Mouse (Mus musculus) heart, adult 9 months (tissue): ENCODE results near the gene Rapgef5.

Experiments
- DNase-seq, 2 experiments: peaks; one replicate each; pipeline ENCODE4 v3.0.0; 2022; ENCODE audit warnings: low spot score in 2 of 2

Rapgef5 gene

DNA sequence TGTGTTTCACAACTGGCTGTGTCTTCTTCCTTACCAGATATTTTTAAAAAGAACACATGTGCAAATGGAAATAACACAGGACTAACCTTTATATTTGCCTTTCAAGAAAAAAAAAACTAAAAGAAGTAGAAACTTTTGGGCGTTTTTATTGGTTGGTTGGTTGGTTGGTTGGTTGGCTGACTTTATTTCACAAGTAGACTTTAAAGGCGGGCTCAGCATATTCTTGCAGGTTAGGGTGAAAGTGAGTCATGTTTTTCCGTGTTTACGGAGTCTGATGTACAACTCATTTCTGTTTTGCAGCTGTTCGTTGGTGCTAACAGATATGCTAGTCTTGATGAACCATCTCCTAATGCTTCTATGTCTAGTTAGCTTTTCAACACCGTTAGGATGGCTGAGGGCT is 196.2 kb downstream of the Rapgef5 start:
- DNase-seq: no peak

DNA sequence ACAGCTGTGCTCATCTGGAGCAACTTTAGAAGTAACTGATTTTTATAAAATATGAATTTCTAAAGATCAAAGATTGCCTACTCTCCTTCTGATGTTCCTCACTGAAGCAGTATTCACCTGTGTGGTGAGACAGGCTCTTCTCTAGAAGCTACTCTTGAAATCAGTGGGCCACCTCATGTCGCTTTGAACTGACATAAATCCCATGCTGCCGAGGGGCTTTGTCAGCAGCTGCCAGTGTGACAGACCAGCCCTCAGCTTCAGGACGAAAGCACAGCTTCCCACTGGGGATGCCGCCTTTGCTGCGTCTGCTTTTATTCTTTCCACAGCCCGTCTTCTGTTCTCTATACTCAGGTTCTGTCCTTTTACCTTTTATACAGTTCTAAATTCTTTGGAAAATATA is 197.3 kb downstream of the Rapgef5 start:
- no peak for DNase-seq

DNA sequence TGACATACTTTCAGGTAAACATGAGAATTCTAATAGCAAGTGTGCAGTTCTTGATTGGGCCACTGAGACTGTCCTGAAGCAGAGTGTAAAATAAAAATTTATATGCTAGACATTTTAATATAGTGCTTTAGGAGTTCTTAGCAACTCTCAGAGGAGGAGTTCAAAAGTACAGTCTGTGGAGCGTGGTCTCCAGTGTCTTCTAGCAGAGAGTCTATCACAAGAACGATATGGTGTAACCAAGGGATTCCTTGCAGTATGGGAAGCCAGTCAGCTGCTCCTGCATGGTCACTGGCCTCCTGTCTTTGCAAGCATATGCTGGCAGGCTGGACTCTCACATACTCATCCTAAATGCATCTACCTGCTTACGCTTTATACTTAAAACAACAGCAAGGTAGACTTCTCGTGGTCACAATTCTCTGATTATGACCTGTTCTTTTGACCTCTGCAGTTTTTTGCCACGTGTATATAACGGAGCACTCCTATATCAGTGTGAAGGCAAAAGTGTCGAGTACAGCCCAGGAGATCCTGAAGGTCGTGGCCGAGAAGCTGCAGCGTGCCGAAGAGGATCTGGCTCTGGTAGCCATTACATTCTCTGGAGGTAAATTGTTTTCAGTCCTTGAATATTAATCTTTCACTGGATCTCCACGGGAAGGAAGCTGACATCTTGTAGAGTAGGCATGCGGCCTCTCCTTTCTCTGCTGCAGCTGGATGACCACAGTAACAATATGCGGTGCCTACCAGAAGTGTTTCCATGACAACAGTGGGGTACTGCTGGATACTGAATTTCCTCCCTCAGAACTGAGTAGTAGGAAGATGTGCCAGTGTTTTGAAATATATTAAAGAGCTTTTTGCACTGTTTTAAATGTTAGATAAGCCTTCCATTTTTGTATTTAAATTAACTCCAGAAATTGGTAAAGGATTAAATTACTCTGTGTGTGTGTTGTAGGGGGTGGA is 204.8 kb downstream of the Rapgef5 start:
- no peak for DNase-seq

DNA sequence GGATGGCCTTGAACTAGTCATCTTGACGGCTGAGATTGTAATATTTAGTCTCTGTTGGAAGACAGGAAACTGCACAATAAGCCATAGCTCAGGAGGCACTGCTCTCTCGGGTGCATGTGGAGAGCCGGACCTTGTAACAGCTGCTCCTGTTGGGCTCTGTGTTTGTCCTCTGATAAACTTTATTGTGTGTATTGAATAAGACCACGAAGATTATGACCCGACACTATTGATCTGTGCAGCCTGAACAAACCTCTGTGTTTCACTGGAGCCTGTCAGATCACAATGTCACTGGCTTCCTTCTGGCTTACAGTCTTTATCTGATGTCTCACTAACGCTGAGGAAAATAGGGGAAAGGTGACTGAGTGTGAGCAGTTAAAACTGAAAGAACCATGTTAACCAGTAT is 205.5 kb downstream of the Rapgef5 start:
- DNase-seq: no peak

DNA sequence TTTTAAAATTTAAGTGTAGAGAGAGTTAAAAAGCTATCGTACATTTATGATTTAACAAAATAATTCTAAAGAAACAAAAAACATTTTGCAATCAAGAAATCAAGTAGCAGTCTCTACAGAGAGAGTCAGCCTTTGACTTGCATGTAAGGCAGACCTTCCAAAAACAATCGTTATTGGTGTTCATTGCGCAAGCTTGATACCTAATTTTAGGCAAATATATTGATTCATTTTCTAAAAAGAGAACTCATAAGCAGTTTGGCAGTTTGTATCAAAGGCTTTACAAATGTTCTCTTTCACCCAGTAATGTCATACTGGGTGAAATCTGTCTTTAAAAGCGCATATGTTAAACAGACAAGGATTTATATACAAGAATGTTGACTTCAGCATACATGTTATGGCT is 208.7 kb downstream of the Rapgef5 start:
- no peak for DNase-seq

DNA sequence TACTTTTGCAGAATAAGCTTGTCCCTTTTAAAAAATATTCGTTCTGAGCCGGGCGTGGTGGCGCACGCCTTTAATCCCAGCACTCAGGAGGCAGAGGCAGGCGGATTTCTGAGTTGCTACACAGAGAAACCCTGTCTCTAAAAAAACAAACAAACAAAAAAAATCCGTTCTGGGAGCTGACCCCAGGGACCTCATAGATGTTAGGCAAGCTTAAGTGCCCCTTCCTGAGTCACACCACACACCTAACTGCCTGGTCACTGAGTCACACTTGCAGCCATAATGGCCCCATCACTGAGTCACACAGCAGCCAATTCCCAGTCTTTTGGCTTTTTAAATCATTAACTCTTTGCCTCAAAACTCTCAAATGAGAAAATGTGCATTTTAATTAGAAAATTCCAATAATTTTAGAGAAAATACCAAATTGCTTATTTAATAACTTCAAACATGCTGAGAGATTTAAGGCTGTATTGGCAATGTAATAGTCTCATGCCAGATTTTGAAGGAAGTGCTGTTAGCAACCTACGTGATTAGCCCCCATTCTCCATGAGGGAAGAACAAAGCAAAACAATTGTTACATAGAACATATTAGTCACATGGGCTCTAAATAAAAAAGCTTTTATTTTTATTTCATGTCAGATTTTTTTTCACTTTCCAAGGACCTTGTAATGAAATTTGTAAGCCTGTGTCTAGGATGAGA is 211.3 kb downstream of the Rapgef5 start:
- no peak for DNase-seq

DNA sequence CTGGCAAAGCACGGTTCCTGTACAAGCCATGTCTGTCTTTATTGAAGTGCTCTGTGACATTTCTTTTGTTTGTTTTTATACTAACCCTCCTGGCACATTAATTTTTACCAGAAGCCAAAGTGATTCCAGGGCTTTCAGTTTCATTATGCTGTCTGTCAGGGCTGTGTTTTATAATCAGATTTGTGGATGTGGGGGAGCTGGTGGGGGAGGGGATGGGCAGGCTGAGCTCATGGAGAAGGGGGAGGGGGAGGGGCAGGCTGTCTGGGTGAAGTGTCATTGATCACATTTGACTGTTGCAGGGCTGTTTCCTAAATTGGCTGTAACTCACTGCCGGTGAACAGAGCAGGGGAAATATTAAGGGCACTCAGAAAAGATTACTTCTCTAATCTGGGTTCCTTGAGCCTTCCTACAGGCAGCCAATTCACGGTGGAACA is 211.9 kb downstream of the Rapgef5 start:
- DNase-seq: peak in 1 of 2 experiments; percentile 20

DNA sequence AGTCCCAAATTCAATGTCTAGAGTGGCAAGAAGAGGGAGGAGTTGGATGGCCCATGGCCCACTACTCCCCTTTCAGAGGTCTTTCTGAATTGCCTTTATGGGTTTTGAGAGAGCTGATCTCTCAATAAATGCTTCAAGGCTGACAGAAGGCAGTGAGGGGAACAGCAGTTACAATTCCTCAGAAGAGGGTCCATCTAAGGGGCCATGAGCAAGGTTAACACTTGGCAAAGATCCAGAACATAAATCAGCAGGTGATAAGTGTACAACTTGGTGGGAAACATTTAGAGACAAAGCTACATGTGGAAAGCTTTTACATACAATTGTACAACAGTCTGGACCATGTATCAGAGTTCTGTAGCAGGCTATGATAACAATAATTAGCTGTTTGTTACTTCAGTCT is 217.3 kb downstream of the Rapgef5 start:
- no peak for DNase-seq

DNA sequence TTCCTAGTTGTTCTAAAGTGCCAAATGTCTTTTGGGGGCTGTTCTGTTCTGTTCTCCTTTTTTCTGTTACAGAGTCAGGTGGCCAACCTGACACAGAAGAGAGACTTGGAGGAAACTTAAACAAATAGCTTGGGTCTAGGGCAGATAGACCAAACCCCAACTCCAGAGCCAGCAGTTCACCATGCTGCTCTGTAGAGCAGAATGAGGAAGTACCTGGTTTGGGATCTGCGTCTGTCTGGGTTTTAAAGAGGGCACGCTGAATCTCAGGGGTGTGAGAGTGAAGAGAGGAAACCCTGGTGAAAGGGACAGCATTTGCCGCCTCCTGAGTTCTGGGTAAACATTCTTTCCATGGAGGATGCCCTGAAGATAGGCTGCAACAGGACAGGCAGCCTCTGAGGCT is 219.9 kb downstream of the Rapgef5 start:
- DNase-seq: no peak

DNA sequence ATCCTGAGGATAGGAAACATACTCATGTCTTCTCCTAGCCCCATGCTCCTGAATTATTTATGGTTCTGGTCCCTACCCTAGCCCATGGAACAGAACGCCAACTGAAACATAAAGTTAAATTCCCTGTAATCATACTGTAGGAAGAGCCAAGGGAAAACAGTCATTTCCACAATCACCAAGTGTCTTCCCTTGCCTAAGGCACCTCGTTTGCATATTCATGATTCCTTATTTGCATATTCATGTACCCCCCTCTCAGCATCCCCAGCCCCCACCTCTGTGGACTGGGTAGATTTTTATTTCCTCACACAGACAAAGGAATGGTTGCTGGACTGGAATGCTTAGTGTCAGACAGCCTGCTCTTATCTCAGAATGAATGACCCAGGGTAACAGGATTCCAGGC is 220.6 kb downstream of the Rapgef5 start:
- no peak for DNase-seq

DNA sequence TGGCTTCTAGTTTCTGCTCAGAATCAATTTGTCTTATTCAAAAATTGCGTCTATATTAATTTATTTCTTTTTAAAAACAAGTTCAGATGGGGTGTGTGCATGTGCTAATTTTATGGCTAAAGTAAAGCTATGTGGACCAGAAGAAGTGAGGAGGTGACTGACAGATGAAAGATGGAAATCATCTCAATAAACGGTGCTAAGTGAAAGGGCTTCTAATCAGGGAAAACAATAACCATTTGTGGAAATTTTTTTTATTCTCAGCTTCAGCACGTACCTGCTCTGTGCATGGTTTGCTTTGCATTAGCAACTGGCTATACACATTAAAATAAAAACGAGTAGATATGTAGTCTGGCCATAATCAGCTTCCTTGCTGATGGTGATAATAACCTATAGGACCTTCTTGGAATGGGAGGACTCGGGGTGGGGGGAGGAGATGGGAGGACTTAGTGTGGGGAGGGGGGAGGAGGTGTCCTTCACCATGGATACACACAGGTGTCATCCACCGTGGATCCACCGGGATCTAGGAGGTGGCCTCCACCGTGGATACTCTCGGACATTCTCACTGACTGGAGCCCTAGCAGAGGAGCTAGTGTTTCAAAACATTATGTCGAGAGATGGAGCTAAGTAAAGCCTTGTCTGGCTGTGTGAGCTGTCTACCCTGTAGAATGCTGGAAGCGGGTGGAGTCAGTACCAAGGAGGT is 221.2 kb downstream of the Rapgef5 start:
- no peak for DNase-seq

DNA sequence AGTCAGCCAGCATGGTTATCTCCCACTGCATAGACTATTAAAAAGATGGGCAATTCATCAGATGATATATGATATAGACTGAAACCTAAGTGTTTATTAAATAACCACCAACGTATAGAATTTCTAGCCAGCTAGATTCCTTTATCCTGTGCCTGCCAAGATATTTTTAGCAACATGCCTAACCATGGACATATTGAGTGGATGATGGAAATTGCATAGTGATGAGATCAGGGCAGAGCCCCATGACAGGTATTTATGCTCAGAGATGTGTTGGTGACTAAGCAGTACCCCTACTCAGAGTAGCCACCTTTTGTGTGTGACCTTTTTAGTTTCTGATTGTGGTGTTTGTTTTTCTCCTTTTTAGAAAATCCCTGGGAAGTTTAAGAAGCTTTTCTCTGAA is 226.2 kb downstream of the Rapgef5 start:
- no peak for DNase-seq

DNA sequence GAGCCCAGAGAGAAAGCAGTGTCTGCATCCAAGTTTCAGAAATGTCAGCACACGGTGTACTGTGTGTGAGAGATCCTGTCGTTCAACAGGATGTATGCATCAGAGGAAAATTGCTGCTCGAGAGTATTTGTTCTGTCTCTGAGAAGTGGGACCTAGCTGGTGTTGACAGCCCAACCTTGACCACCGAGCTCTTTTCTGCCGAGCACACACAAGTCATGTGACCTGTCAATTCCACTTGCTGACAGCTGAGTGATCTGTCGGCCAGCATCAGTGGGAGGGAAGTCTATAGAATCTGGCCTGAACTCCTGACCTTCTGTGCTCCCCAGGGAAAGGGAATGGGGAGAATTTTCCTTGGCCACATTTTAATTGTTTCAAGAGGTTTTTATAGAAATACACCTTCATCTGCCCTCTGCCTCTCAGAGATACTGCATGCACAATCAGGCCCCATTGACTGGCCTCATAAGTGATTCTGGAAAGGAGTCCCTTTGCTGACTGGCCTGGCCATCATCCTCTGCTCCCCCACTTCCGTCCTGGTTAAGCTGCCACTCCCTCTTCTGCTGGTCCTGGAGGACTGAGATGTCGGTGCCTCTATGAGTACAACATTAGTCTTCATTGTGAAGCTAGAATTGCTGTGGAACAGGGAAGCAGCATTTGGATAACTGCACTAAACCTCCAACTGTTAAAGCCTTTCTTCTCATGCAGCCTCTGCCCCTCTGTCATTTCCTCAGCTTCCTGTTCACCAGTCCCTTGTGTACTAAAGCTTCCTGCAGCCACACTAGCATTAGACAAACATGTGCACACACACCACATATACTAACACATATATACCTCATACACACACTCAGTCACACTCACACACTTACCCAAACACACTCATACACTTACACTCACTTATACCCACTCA is 228.6 kb downstream of the Rapgef5 start:
- no peak for DNase-seq

DNA sequence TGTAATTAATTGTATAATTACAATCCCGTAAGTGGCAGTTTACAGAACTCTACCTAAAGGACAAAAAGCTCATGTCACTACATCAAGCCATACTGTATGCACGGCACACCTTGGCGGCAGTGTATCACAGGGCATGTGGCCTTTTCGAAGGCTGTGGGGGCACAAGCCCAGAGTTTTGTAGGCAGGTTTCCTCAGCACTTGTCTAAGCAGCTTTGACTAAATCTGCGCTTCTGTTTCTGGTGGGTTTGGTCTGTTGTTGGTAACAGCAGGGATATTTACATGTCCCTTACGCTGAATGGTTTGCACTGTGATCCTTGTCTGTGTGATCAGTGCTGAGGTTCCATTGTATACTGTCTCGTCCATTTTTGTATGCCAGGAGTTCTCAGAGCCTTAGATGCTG is 230.3 kb downstream of the Rapgef5 start:
- DNase-seq: no peak

DNA sequence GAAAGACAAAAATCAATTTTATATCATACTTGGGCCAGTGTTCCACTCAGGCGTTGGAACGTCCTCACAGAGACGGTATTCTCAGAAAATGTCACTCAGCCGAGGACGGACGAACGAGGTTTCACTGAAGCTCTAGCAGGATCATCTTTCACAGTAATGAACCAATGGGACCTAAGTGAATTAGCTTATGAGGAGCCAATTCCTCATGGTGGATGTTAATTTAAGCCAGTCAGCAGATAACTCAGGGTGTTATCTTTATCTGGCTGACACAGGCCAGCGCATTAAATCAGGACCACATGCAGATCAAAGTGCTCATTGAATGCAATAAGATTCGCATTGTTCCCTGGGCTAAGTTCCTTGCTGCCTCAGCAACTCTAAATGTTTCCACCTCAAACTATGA is 234.8 kb downstream of the Rapgef5 start:
- no peak for DNase-seq

DNA sequence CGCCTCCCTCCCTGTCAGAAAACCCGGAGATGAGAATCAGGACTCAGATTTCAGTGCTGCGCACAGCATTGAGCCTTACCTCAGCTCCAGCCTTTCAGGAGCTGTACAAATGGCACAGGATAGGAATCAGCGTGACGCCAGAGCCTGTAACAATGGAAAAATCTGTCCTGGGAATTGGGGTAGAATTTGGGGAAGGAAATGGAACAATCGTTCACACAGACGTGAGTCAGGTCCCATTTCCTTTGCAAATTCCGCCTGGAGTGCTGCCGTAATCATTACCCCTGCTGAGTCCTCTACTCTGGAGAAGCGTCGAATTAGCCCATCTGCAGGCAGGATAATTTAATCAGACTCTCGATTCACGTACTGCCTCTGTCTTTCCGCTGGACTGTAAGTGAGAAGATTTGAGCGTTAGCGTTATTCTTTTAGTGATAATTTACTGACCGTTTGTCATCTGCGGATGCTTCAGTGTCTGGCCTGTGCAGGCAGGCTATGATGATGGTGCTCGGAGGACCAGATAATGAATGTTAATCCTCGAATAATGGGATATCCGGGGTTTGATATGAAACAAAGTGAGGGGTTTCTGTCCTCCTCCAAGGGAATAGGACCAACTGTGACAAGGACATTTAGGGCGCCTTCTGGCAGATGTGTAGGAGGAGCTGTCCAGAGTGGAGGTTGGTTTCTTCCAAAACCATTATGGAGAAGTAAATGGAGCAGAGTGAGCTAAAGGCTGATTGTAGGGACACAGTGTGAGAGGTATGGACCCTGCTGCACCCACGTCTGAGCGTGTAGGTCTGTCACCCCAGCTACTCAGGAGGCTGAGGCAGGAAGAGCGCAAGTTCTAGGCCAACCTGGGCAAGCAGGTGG is 235.5 kb downstream of the Rapgef5 start:
- DNase-seq: peak; percentile 80 to 87

DNA sequence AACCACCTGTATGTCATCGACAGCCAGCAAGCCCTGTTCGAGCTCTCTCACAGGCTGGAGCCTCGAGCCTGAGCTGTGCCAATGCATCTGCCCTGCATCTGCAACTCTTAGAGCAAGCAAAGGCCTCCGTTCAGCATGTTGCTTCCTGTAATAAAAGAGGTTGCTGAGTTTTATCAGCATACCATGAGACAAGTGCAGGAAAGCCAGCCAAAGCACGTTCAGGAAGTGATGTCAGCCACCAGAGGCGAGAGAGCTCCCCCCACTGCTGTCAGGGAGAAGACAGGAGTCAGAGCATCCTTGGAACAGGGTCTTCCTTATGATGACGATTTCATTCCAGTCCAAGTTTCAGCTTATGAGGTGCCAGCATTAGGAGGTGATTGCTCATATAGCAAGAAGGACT is 239.7 kb downstream of the Rapgef5 start:
- peak; percentile 47 to 55 for DNase-seq

DNA sequence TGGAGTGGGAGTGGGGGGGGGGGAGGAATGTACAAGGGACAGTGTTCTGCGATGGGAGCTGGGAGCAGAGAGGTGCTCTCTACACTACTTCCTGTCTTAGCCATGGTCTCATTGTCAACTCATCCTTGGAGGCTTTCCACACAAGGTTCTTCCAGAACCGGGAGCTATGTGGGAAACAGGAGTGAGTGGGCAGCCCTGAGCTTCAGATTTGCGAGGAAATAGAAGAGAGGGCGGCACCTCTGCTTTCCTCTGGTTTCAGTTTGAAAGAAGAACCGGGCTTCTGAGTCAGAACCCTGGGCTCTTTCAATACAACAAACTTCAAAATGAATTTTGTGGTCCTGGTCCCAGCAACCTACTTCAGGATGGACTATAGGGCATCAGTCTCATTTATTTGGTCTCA is 244.1 kb downstream of the Rapgef5 start:
- DNase-seq: no peak

DNA sequence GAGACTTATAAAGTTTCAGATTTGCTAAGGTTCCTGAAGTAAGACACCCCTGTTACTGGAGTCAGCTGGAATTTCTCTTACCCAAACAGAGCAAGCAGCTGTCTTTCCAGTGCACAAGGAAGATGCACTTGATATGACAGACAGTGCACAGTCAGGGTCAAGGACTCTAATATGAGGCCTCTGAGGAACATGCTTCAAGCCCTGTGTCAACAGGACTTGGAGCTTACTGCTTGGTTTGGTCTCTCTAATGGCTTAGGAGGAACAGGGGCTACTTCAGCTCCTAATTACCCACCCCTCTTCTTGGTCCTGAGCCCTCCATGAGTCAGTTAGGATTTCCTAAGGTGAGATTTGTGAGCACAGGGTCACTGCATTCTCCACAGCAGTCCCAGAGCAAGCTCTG is 244.6 kb downstream of the Rapgef5 start:
- DNase-seq: no peak

DNA sequence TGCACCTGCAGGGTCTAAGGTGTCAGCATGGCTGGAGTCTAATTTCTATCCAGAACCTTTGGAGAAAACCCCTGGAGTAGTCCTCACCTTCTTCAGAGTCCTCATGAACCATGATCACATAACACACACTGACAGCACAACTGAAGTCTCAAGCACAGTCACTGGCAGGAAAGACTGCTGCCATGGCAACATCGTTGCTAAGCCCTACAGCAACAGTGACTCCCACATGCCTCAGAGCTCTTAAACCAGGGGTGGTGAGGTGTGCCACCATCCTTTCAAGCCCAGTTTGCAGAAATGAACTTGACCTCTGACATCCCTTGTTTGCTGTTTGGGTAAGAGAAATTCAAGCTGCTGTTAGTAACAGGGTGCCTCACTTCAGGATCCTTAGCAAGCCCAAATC is 245.4 kb downstream of the Rapgef5 start:
- no peak for DNase-seq
